Mouse (Mus musculus): ENCODE results near the gene Elob. TPM values are rescaled to one million over a fixed set of nuclear protein-coding genes. Genes with fewer than 3 reads are reported as not detected.

Elob gene
- total and polyA plus RNA-seq, 2 experiments from 2014 or later = 1,410 to 1,482 TPM

GRCm38 (mm10) chr17:23801627-23802026 lies 27.3 kb downstream of the Elob start:
- TF ChIP-seq CTCF (IDR thresholded peaks at IDR 0.05; ENCODE audit: low read depth) = no peak
- H3K4me2 ChIP-seq (ENCODE audit: low read depth, low read length) = no peak overlapping the region
- H3K27me3 ChIP-seq (ENCODE audit: insufficient read depth, low read length) = no peaks in the 10 kb centered on the region
- ATAC-seq (no peak), DNase-seq (ENCODE audit: low spot score) (no peak)
- H3K27ac ChIP-seq = no peak overlapping the region
- no peaks in the 10 kb centered on the region for H3K9me3 ChIP-seq (ENCODE audit: low read length)
- H3K9ac ChIP-seq (replicated peaks; ENCODE audit: low read length) = no peak overlapping the region
- 92% methylated on average over 10 of the region's 10 CpGs for WGBS
- H3K4me3 ChIP-seq (ENCODE audit: low read length) = no peak overlapping the region
- H3K36me3 ChIP-seq (ENCODE audit: insufficient read depth, low read length) = no peaks in the 10 kb centered on the region
- peaks cover 9% of the 10 kb centered on the region for H3K4me1 ChIP-seq (ENCODE audit: insufficient read depth, low read length)

GRCm38 (mm10) chr17:23797316-23797715 lies 31.6 kb downstream of the Elob start:
- ATAC-seq (no peak), DNase-seq (ENCODE audit: low spot score) (no peak)
- H3K4me3 ChIP-seq (ENCODE audit: low read length) = no peak overlapping the region
- TF ChIP-seq CTCF (IDR thresholded peaks at IDR 0.05; ENCODE audit: low read depth) = no peak
- H3K9me3 ChIP-seq (ENCODE audit: low read length) = no peaks in the 10 kb centered on the region
- no peaks in the 10 kb centered on the region for H3K27me3 ChIP-seq (ENCODE audit: insufficient read depth, low read length)
- 85% methylated on average over 7 of the region's 7 CpGs for WGBS
- no peak overlapping the region for H3K4me2 ChIP-seq (ENCODE audit: low read depth, low read length)
- H3K36me3 ChIP-seq (ENCODE audit: insufficient read depth, low read length) = no peaks in the 10 kb centered on the region
- no peaks in the 10 kb centered on the region for H3K4me1 ChIP-seq (ENCODE audit: insufficient read depth, low read length)
- H3K27ac ChIP-seq = no peak overlapping the region
- no peak overlapping the region for H3K9ac ChIP-seq (replicated peaks; ENCODE audit: low read length)

- no peak overlapping the region for H3K4me3 ChIP-seq (ENCODE audit: low read length)
- H3K27ac ChIP-seq = no peak overlapping the region
- no peaks in the 10 kb centered on the region for H3K9me3 ChIP-seq (ENCODE audit: low read length)
- peaks cover 9% of the 10 kb centered on the region for H3K4me1 ChIP-seq (ENCODE audit: insufficient read depth, low read length)
- WGBS = 94% methylated on average over 8 of the region's 8 CpGs
- no peak for DNase-seq (ENCODE audit: low spot score)
- no peak overlapping the region for H3K9ac ChIP-seq (replicated peaks; ENCODE audit: low read length)
- H3K36me3 ChIP-seq (ENCODE audit: insufficient read depth, low read length) = no peaks in the 10 kb centered on the region
- ATAC-seq = no peak
- no peaks in the 10 kb centered on the region for H3K27me3 ChIP-seq (ENCODE audit: insufficient read depth, low read length)
- TF ChIP-seq CTCF (IDR thresholded peaks at IDR 0.05; ENCODE audit: low read depth) = no peak
- H3K4me2 ChIP-seq (ENCODE audit: low read depth, low read length) = no peak overlapping the region
Observed at GRCm38 (mm10) chr17:23795323-23795722, 33.6 kb downstream of the Elob start.

- peaks cover 17% of the 10 kb centered on the region for H3K4me1 ChIP-seq (ENCODE audit: insufficient read depth, low read length)
- H3K4me2 ChIP-seq (ENCODE audit: low read depth, low read length) = peak overlapping the region; percentile 86
- no peaks in the 10 kb centered on the region for H3K36me3 ChIP-seq (ENCODE audit: insufficient read depth, low read length)
- no peaks in the 10 kb centered on the region for H3K9me3 ChIP-seq (ENCODE audit: low read length)
- H3K9ac ChIP-seq (replicated peaks; ENCODE audit: low read length) = peak overlapping the region; percentile 75
- DNase-seq (ENCODE audit: low spot score) = peak; percentile 32
- ATAC-seq = no peak
- 34% methylated on average over 2 of the region's 2 CpGs for WGBS
- peak overlapping the region; percentile 91 for H3K27ac ChIP-seq
- no peak for TF ChIP-seq CTCF (IDR thresholded peaks at IDR 0.05; ENCODE audit: low read depth)
- no peaks in the 10 kb centered on the region for H3K27me3 ChIP-seq (ENCODE audit: insufficient read depth, low read length)
- peak overlapping the region; percentile 46 for H3K4me3 ChIP-seq (ENCODE audit: low read length)
Observed at GRCm38 (mm10) chr17:23791079-23791357, 37.9 kb downstream of the Elob start.

GRCm38 (mm10) chr17:23790269-23791078 lies 38.5 kb downstream of the Elob start, which contains the start of gene Srrm2:
TSS of gene Srrm2 (plus strand) at chr17:23790532.
- peak within 1 kb of the TSS; percentile 46 for H3K4me3 ChIP-seq (ENCODE audit: low read length)
- TF ChIP-seq CTCF (IDR thresholded peaks at IDR 0.05; ENCODE audit: low read depth) = no peak; the same call in 1 of the 2 replicates
- DNase-seq (ENCODE audit: low spot score) (peak; percentile 68), ATAC-seq (peak; percentile 16; the same call in 1 of the 2 replicates)
- peak within 1 kb of the TSS; percentile 86 for H3K4me2 ChIP-seq (ENCODE audit: low read depth, low read length)
- H3K9me3 ChIP-seq (ENCODE audit: low read length) = no peaks in the 10 kb centered on the region
- no peaks in the 10 kb centered on the region for H3K36me3 ChIP-seq (ENCODE audit: insufficient read depth, low read length)
- H3K27me3 ChIP-seq (ENCODE audit: insufficient read depth, low read length) = no peaks in the 10 kb centered on the region
- H3K9ac ChIP-seq (replicated peaks; ENCODE audit: low read length) = peak within 1 kb of the TSS; percentile 75
- peaks cover 17% of the 10 kb centered on the region for H3K4me1 ChIP-seq (ENCODE audit: insufficient read depth, low read length)
- peak within 1 kb of the TSS; percentile 91 for H3K27ac ChIP-seq
- WGBS = 2% methylated on average over 29 of the region's 29 CpGs

GRCm38 (mm10) chr17:23789749-23790268 lies 39.1 kb downstream of the Elob start:
- Histone ChIP-seq H3K27ac (peak overlapping the region; percentile 91), H3K4me1 (ENCODE audit: insufficient read depth, low read length) (peaks cover 17% of the 10 kb centered on the region), H3K4me2 (ENCODE audit: low read depth, low read length) (peak overlapping the region; percentile 86), H3K9me3 (ENCODE audit: low read length) (no peaks in the 10 kb centered on the region), H3K9ac (replicated peaks; ENCODE audit: low read length) (peak overlapping the region; percentile 75), H3K27me3 (ENCODE audit: insufficient read depth, low read length) (no peaks in the 10 kb centered on the region), H3K36me3 (ENCODE audit: insufficient read depth, low read length) (no peaks in the 10 kb centered on the region), H3K4me3 (ENCODE audit: low read length) (peak overlapping the region; percentile 46)
- DNase-seq (ENCODE audit: low spot score) = peak; percentile 18
- TF ChIP-seq CTCF (IDR thresholded peaks at IDR 0.05; ENCODE audit: low read depth) = no peak
- WGBS = 19% methylated on average over 8 of the region's 8 CpGs
- ATAC-seq = no peak

- H3K9me3 ChIP-seq (ENCODE audit: low read length) = no peaks in the 10 kb centered on the region
- DNase-seq (ENCODE audit: low spot score) (no peak), ATAC-seq (no peak)
- no peaks in the 10 kb centered on the region for H3K27me3 ChIP-seq (ENCODE audit: insufficient read depth, low read length)
- H3K9ac ChIP-seq (replicated peaks; ENCODE audit: low read length) = no peak overlapping the region
- WGBS = 91% methylated on average over 4 of the region's 4 CpGs
- no peak overlapping the region for H3K4me2 ChIP-seq (ENCODE audit: low read depth, low read length)
- no peak overlapping the region for H3K4me3 ChIP-seq (ENCODE audit: low read length)
- H3K4me1 ChIP-seq (ENCODE audit: insufficient read depth, low read length) = peaks cover 17% of the 10 kb centered on the region
- no peak overlapping the region for H3K27ac ChIP-seq
- TF ChIP-seq CTCF (IDR thresholded peaks at IDR 0.05; ENCODE audit: low read depth) = no peak
- H3K36me3 ChIP-seq (ENCODE audit: insufficient read depth, low read length) = no peaks in the 10 kb centered on the region
Observed at GRCm38 (mm10) chr17:23788973-23789372, 40.0 kb downstream of the Elob start.

Measured in hindbrain, postnatal 0 days (tissue).